13 mouse cellular contexts compared by ENCODE assay signal in genomic region chr1:72578806-72579205, GRCm38 (mm10). TPM values are rescaled to one million over a fixed set of nuclear protein-coding genes. Genes with fewer than 3 reads are reported as not detected.
DNase-seq lines count a peak whose midpoint lies in the region; ATAC-seq lines count a peak whose summit lies in the region.
"Had no signal": no experiment of that assay in that cellular context is flagged by ENCODE, and none has a peak within 500 bp of the region (broad histone marks: within the 10 kb centered on the region; RNA-seq: fewer than 3 reads in every experiment).

No protein-coding gene starts in this region.

- no peaks in the 10 kb centered on the region for H3K9me3 ChIP-seq in embryonic facial prominence, embryonic 10.5 days
- H3K9me3 ChIP-seq: embryonic facial prominence, embryonic 15.5 days; lung, embryonic 15.5 days had no signal

- peak; percentile 30 to 52 for DNase-seq in frontal cortex, postnatal 36 days (ENCODE audit: low spot score in 2 of 2)
- no peak for DNase-seq in frontal cortex, postnatal 10 days (ENCODE audit: low spot score in 2 of 2)
- peak; percentile 11 for DNase-seq in A20 (ENCODE audit: low read depth, low spot score)
- no peak for DNase-seq in embryonic facial prominence, embryonic 10.5 days (ENCODE audit: low spot score)
- DNase-seq in induced T-regulatory cell, adult 2 months (ENCODE audit: low read depth), result peak; percentile 59
- DNase-seq in spleen, postnatal 4 days (ENCODE audit: low spot score in 2 of 2), result no peak
- no peak for DNase-seq in lung, postnatal 36 days
- DNase-seq: adrenal gland, postnatal 25 days; right cerebral cortex, postnatal 4 days had no signal

- no peak overlapping the region for H3K27ac ChIP-seq in embryonic facial prominence, embryonic 10.5 days (replicated peaks)
- H3K27ac ChIP-seq: embryonic facial prominence, embryonic 15.5 days; lung, embryonic 15.5 days had no signal

- ATAC-seq in erythroblast, adult 5-6 weeks (replicated peaks; ENCODE audit: low FRiP score, poor library complexity, severe bottlenecking), result no peak

- H3K4me1 ChIP-seq in embryonic facial prominence, embryonic 10.5 days, result peaks cover 29% of the 10 kb centered on the region

- peaks cover 32% of the 10 kb centered on the region for H3K27me3 ChIP-seq in embryonic facial prominence, embryonic 10.5 days (replicated peaks; ENCODE audit: low read depth, poor library complexity, severe bottlenecking)

- H3K36me3 ChIP-seq in embryonic facial prominence, embryonic 10.5 days (replicated peaks), result no peaks in the 10 kb centered on the region
- H3K36me3 ChIP-seq: embryonic facial prominence, embryonic 15.5 days; lung, embryonic 15.5 days had no signal

- WGBS in embryonic facial prominence, embryonic 10.5 days, result 28% methylated on average over 4 of the region's 4 CpGs

- H3K4me3 ChIP-seq in embryonic facial prominence, embryonic 10.5 days, result peak overlapping the region; percentile 25; the same call in 1 of the 2 replicates
- H3K4me3 ChIP-seq: embryonic facial prominence, embryonic 15.5 days; lung, embryonic 15.5 days had no signal

RNA-seq across cellular contexts. Expression of gene Smarcal1, which starts 4.2 kb away (rescaled TPM):
- polyA plus RNA-seq in embryonic facial prominence, embryonic 10.5 days (2016; fragmentation: Nextera tagmentation; extraction: Ambion mirVana), result 31.4 and 33.3 TPM in 2 replicates
- 6.1 and 14.0 TPM in 2 replicates for total RNA-seq in erythroblast, adult 5-6 weeks (2015; ENCODE audit: low replicate concordance)
- total RNA-seq in erythroblast, adult 5-6 weeks (2017; ENCODE audit: low replicate concordance), result 6.6 and 10.5 TPM in 2 replicates

RNA-seq across cellular contexts. Expression of gene March4, which starts 42.1 kb away (rescaled TPM):
- not detected in 2 replicates for polyA plus RNA-seq in embryonic facial prominence, embryonic 10.5 days (2016; fragmentation: Nextera tagmentation; extraction: Ambion mirVana)
- total RNA-seq in erythroblast, adult 5-6 weeks (2015; ENCODE audit: low replicate concordance), result not detected in 2 replicates
- total RNA-seq in erythroblast, adult 5-6 weeks (2017; ENCODE audit: low replicate concordance), result not detected in 2 replicates
- polyA plus RNA-seq: heart, embryonic 16.5 days had no signal

Comparison
In these comparisons a context has a peak if more than half of its experiments do, and no peak if none do; other contexts are left out.
1. DNase-seq: peak in frontal cortex, postnatal 36 days (2 of 2), A20 (single experiment) and induced T-regulatory cell, adult 2 months (single experiment); none in frontal cortex, postnatal 10 days (0 of 2), embryonic facial prominence, embryonic 10.5 days (single experiment), spleen, postnatal 4 days (0 of 2) and lung, postnatal 36 days (single experiment).